Mouse (Mus musculus) neural tube, embryonic 13.5 days (tissue): ENCODE data around the gene Spg21. TPM values are rescaled to one million over a fixed set of nuclear protein-coding genes. Genes with fewer than 3 reads are reported as not detected.
A peak's percentile ranks its signal among the peaks of the same experiment; 100 is the strongest.

Experiments used
- ATAC-seq: fragments of 200-750 bp; cut with Nextera tagmentation; 2 replicates; pipeline ENCODE4 v1.8.0; 2017; ENCODE audit warnings: low read depth, mild to moderate bottlenecking, moderate TSS enrichment, moderate library complexity
- H3K27ac ChIP-seq: fragments of 300-500 bp; sonication (generic); replicated peaks from 2 replicates; pipeline ENCODE4 v1.5.1; 2015; ENCODE audit warnings: moderate library complexity, mild to moderate bottlenecking, inconsistent platforms
- H3K27me3 ChIP-seq: fragments of 300-500 bp; sonication (generic); 2 replicates; pipeline ENCODE4 v1.6.1; 2015; ENCODE audit warnings: mild to moderate bottlenecking, inconsistent platforms
- H3K36me3 ChIP-seq: fragments of 300-500 bp; sonication (generic); 2 replicates; pipeline ENCODE4 v1.6.1; 2015; ENCODE audit warnings: mild to moderate bottlenecking, inconsistent platforms
- H3K4me1 ChIP-seq: fragments of 300-500 bp; sonication (generic); replicated peaks from 2 replicates; pipeline ENCODE4 v1.6.1; 2015; ENCODE audit warnings: inconsistent platforms
- H3K4me2 ChIP-seq: fragments of 300-500 bp; sonication (generic); 2 replicates; pipeline ENCODE4 v1.6.1; 2015; ENCODE audit warnings: inconsistent platforms, mild to moderate bottlenecking, moderate library complexity
- H3K4me3 ChIP-seq: fragments of 300-500 bp; sonication (generic); 2 replicates; pipeline ENCODE4 v1.5.1; 2015; ENCODE audit warnings: mild to moderate bottlenecking, inconsistent platforms
- H3K9ac ChIP-seq: fragments of 300-500 bp; sonication (generic); 2 replicates; pipeline ENCODE4 v1.6.1; 2015; ENCODE audit warnings: moderate library complexity, mild to moderate bottlenecking, inconsistent platforms
- H3K9me3 ChIP-seq: fragments of 300-500 bp; sonication (generic); 2 replicates; pipeline ENCODE4 v1.6.1; 2016; ENCODE audit warnings: inconsistent platforms
- WGBS: fragments of 180-500 bp; shearing (Covaris S2); methylation state at CpG from one replicate; pipeline ENCODE4 v1.1.7; 2015; 5-methylcytosine and 5-hydroxymethylcytosine counted together
- polyA plus RNA-seq: library from polyadenylated mRNA; unstranded; fragments of >200 nt; fragmentation: Nextera tagmentation; extraction: Ambion mirVana; gene quantifications from 2 replicates; pipeline ENCODE4 v1.2.1, GENCODE M21; 2015

The Spg21 gene
- 138 and 143 TPM in 2 replicates for polyA plus RNA-seq

- peak; percentile 98 for ATAC-seq
- Histone ChIP-seq H3K9me3 (no peaks in the 10 kb centered on the region), H3K4me3 (peak within 1 kb of the TSS; percentile 68), H3K27ac (peak within 1 kb of the TSS; percentile 93), H3K27me3 (no peaks in the 10 kb centered on the region), H3K4me1 (peaks cover 30% of the 10 kb centered on the region), H3K4me2 (peak within 1 kb of the TSS; percentile 77), H3K9ac (peak within 1 kb of the TSS; percentile 84), H3K36me3 (peaks cover 9% of the 10 kb centered on the region)
- WGBS: 0% methylated on average over 52 of the region's 53 CpGs
Measured at GRCm38 (mm10) chr9:65460732-65461442, at the start of gene Spg21. Gene Spg21, plus strand, starts transcription at chr9:65460947.

- H3K4me1 ChIP-seq: no peaks in the 10 kb centered on the region
- no peak overlapping the region for H3K27ac ChIP-seq
- no peak overlapping the region for H3K4me2 ChIP-seq
- no peak overlapping the region for H3K9ac ChIP-seq
- H3K36me3 ChIP-seq: no peaks in the 10 kb centered on the region
- no peak for ATAC-seq
- no peak overlapping the region for H3K4me3 ChIP-seq
- H3K27me3 ChIP-seq: no peaks in the 10 kb centered on the region
- no peaks in the 10 kb centered on the region for H3K9me3 ChIP-seq
- WGBS: 83% methylated on average over 3 of the region's 3 CpGs
Measured at GRCm38 (mm10) chr9:65411326-65411725, 49.4 kb upstream of the Spg21 start.

- ATAC-seq: no peak
- Histone ChIP-seq H3K27me3 (no peaks in the 10 kb centered on the region), H3K4me3 (no peak overlapping the region), H3K9me3 (no peaks in the 10 kb centered on the region), H3K36me3 (no peaks in the 10 kb centered on the region), H3K9ac (no peak overlapping the region), H3K27ac (no peak overlapping the region), H3K4me1 (no peaks in the 10 kb centered on the region), H3K4me2 (no peak overlapping the region)
- WGBS: 45% methylated on average over 3 of the region's 3 CpGs
Measured at GRCm38 (mm10) chr9:65417738-65418137, 43.0 kb upstream of the Spg21 start.

- no peaks in the 10 kb centered on the region for H3K4me1 ChIP-seq
- no peak overlapping the region for H3K4me3 ChIP-seq
- H3K36me3 ChIP-seq: no peaks in the 10 kb centered on the region
- H3K9ac ChIP-seq: no peak overlapping the region
- no peaks in the 10 kb centered on the region for H3K27me3 ChIP-seq
- no peaks in the 10 kb centered on the region for H3K9me3 ChIP-seq
- no peak for ATAC-seq
- 77% methylated on average over 3 of the region's 3 CpGs for WGBS
- no peak overlapping the region for H3K27ac ChIP-seq
- no peak overlapping the region for H3K4me2 ChIP-seq
Measured at GRCm38 (mm10) chr9:65419633-65420032, 41.1 kb upstream of the Spg21 start.

GRCm38 (mm10) chr9:65422760-65423501, 37.8 kb upstream of the Spg21 start, which contains the start of gene Slc51b:
Gene Slc51b, minus strand, starts transcription at chr9:65422955.
- 77% methylated on average over 11 of the region's 11 CpGs for WGBS
- H3K9ac ChIP-seq: no peak within 1 kb of the TSS

GRCm38 (mm10) chr9:65424393-65424792, 36.4 kb upstream of the Spg21 start:
- no peak for ATAC-seq
- Histone ChIP-seq H3K9ac (no peak overlapping the region), H3K27me3 (no peaks in the 10 kb centered on the region), H3K4me3 (no peak overlapping the region), H3K9me3 (no peaks in the 10 kb centered on the region), H3K4me2 (no peak overlapping the region), H3K4me1 (no peaks in the 10 kb centered on the region), H3K27ac (no peak overlapping the region), H3K36me3 (no peaks in the 10 kb centered on the region)
- 38% methylated on average over 3 of the region's 3 CpGs for WGBS

More at GRCm38 (mm10) chr9:65422760-65423501, 37.8 kb upstream of the Spg21 start, which contains the start of gene Slc51b:
- Histone ChIP-seq H3K9me3 (no peaks in the 10 kb centered on the region), H3K27ac (no peak within 1 kb of the TSS), H3K4me2 (no peak within 1 kb of the TSS), H3K36me3 (no peaks in the 10 kb centered on the region), H3K4me3 (no peak within 1 kb of the TSS), H3K4me1 (no peaks in the 10 kb centered on the region), H3K27me3 (no peaks in the 10 kb centered on the region)
- ATAC-seq: no peak

- no peaks in the 10 kb centered on the region for H3K9me3 ChIP-seq
- no peak overlapping the region for H3K4me3 ChIP-seq
- no peaks in the 10 kb centered on the region for H3K27me3 ChIP-seq
- no peaks in the 10 kb centered on the region for H3K36me3 ChIP-seq
- H3K4me2 ChIP-seq: no peak overlapping the region
- no peak for ATAC-seq
- H3K9ac ChIP-seq: no peak overlapping the region
- 75% methylated on average over 2 of the region's 2 CpGs for WGBS
- H3K27ac ChIP-seq: no peak overlapping the region
- no peaks in the 10 kb centered on the region for H3K4me1 ChIP-seq
Measured at GRCm38 (mm10) chr9:65427511-65427910, 33.2 kb upstream of the Spg21 start.

- H3K9me3 ChIP-seq: no peaks in the 10 kb centered on the region
- no peak for ATAC-seq
- H3K4me1 ChIP-seq: no peaks in the 10 kb centered on the region
- H3K4me3 ChIP-seq: no peak overlapping the region
- no peaks in the 10 kb centered on the region for H3K27me3 ChIP-seq
- H3K4me2 ChIP-seq: no peak overlapping the region
- H3K9ac ChIP-seq: no peak overlapping the region
- no peak overlapping the region for H3K27ac ChIP-seq
- 91% methylated on average over 5 of the region's 5 CpGs for WGBS
- no peaks in the 10 kb centered on the region for H3K36me3 ChIP-seq
Measured at GRCm38 (mm10) chr9:65428003-65428402, 32.7 kb upstream of the Spg21 start.

- no peak overlapping the region for H3K9ac ChIP-seq
- no peaks in the 10 kb centered on the region for H3K9me3 ChIP-seq
- no peaks in the 10 kb centered on the region for H3K36me3 ChIP-seq
- no peak overlapping the region for H3K4me2 ChIP-seq
- no peak overlapping the region for H3K4me3 ChIP-seq
- no peak for ATAC-seq
- no peaks in the 10 kb centered on the region for H3K27me3 ChIP-seq
- no peaks in the 10 kb centered on the region for H3K4me1 ChIP-seq
- H3K27ac ChIP-seq: no peak overlapping the region
Measured at GRCm38 (mm10) chr9:65430401-65430800, 30.3 kb upstream of the Spg21 start.

GRCm38 (mm10) chr9:65430921-65431320, 29.8 kb upstream of the Spg21 start:
- H3K4me1 ChIP-seq: no peaks in the 10 kb centered on the region
- H3K27ac ChIP-seq: no peak overlapping the region
- 90% methylated on average over 5 of the region's 5 CpGs for WGBS
- ATAC-seq: no peak
- H3K9me3 ChIP-seq: no peaks in the 10 kb centered on the region
- H3K4me2 ChIP-seq: no peak overlapping the region
- no peak overlapping the region for H3K4me3 ChIP-seq
- H3K36me3 ChIP-seq: no peaks in the 10 kb centered on the region
- H3K27me3 ChIP-seq: no peaks in the 10 kb centered on the region
- H3K9ac ChIP-seq: no peak overlapping the region

GRCm38 (mm10) chr9:65432236-65432635, 28.5 kb upstream of the Spg21 start:
- ATAC-seq: no peak
- no peaks in the 10 kb centered on the region for H3K36me3 ChIP-seq
- 4% methylated on average over 3 of the region's 3 CpGs for WGBS
- no peak overlapping the region for H3K4me2 ChIP-seq
- H3K27me3 ChIP-seq: no peaks in the 10 kb centered on the region
- no peak overlapping the region for H3K4me3 ChIP-seq
- no peak overlapping the region for H3K9ac ChIP-seq
- peaks cover 11% of the 10 kb centered on the region for H3K4me1 ChIP-seq
- H3K9me3 ChIP-seq: no peaks in the 10 kb centered on the region
- no peak overlapping the region for H3K27ac ChIP-seq

GRCm38 (mm10) chr9:65434140-65434539, 26.6 kb upstream of the Spg21 start:
- Histone ChIP-seq H3K4me3 (no peak overlapping the region), H3K36me3 (peaks cover 3% of the 10 kb centered on the region), H3K27ac (no peak overlapping the region), H3K27me3 (no peaks in the 10 kb centered on the region), H3K9ac (no peak overlapping the region), H3K9me3 (no peaks in the 10 kb centered on the region), H3K4me2 (no peak overlapping the region), H3K4me1 (peaks cover 17% of the 10 kb centered on the region)
- WGBS: 63% methylated on average over 5 of the region's 5 CpGs
- no peak for ATAC-seq
